Mouse (Mus musculus): ENCODE data around the gene Rps6.

GRCm38 (mm10) chr4:86887879-86888278 is 30.7 kb upstream of the Rps6 start:
- TF ChIP-seq POLR2A (IDR thresholded peaks at IDR 0.05; ENCODE audit: control insufficient read depth, low read depth, low read length): no peak
- TF ChIP-seq CTCF (IDR thresholded peaks at IDR 0.05; ENCODE audit: control insufficient read depth, insufficient read depth, insufficient replicate concordance, low read depth, low read length): peak; percentile 40; the same call in 1 of the 2 replicates

All from testis, adult 2 months (tissue).